Mouse (Mus musculus): ENCODE measurements around the gene Epsti1. TPM values are rescaled to one million over a fixed set of nuclear protein-coding genes. Genes with fewer than 3 reads are reported as not detected.

The Epsti1 gene
- 10 to 100 TPM; 45.1 to 51.0 TPM for total RNA-seq (2023)

DNA sequence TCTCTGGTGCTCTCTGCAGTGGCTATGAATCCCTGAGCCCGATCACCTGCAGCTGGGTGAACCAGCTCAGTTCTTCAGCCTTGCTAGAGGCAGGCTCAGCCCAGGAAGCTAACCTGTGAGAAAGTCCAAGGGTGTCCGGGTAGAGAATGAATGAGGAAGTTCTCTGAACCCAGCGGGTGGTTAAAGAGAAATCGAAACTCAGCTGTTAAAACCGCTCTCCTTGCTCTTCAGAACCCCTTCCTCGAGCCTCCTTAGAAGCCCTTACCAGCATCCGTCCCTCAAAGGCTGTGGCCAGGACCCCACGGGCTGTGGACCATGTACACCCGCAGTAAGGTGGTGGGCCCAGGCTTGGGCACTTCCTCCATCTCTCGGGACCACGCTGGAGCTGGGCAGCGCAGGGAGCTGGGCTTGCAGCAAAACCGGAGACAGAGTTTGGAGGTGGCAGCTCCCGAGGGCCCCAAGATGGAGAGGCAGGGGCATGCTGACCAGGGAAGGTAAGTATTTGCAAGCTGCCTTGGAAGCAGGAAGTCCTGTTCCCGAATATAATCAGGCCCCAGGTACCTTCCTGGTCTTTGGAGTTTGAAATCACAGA is at the start of gene Epsti1:
Epsti1 (plus strand) TSS at position 69 of the 592 bp plus-strand sequence.

DNA sequence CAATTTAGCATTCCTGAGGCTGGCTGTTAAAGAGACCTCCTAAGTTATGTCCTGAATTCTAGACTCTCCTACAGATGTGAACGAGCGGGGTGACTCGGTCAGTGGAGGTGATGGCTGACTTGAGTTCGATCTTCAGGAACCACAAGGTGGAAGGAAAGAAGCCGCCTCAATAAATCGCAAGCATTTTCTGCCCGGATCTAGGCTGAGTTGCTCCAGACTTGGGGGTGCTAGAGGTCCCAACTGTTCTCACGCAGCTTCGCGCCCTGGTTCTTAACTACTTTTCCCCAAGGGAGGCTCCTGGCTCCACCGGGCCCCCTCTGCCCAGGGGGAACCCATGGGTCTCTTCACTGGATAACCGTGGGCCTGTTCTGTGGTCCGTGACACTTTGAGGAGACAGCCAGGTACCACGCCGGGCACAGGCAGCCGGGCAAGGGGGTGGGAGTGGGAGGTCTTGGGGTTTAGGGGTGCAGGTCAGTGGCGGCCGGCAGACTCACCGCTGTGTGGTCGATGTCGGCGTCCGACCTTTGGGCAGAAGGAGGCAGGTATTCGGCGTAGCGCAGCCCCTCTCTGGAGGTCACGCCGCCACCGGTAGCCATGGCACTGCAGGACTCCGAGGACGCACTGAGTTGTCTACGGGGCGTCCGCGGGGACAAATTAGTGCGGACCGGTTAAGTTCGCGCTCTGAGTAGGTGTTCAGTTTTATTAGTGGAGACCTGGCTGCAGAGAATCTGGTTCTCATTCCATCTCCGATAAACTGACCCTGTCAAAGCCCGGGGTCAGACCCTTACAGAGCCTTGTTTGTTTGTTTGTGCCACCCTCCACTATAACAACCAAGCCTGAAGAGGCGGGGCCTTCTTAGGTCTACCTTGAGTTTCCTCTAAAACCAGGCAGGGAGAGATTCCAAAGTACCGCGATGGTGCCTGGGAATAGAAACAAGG is 29.5 kb upstream of the Epsti1 start, which contains the start of gene Dnajc15:
Dnajc15 (minus strand) TSS at position 822 of the 938 bp plus-strand sequence.

Other genes with a start within 250 kb of the Epsti1 start
- gene Dnajc15, start 29.1 kb upstream of the Epsti1 start, total RNA-seq (2023) = 10 to 100 TPM; 25.2 to 26.7 TPM
- gene Fam216b, start 184.8 kb downstream of the Epsti1 start, total RNA-seq (2023) = not detected

Measured in B cell, adult 67 days (primary cell).